Mouse (Mus musculus): ENCODE results near the gene Mcm10.
A peak's percentile ranks its signal among the peaks of the same experiment; 100 is the strongest.

DNA sequence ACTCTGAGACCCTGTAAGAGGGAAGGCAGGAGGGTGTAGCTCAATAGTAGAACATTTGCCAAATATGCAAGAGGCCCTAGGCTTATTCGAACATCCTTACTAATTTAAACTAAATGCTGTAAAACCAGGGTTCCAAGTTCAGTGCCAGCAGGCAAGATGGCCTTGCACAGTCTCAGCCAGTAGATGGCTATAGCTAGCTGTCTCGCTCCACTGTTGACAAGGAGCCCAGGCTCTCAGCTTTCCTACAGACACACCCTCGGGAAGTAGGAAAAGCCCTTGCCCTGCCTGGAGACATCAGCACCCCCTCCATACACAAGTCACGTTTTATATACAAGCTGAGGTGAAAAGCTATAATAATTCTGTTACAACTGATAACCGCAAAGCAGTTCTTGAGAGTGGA, 20.1 kb upstream of the Mcm10 start:
- TF ChIP-seq CTCF (IDR thresholded peaks at IDR 0.05; ENCODE audit: low read depth, low read length), result peak; percentile 46
- no peak for TF ChIP-seq POLR2A (IDR thresholded peaks at IDR 0.05; ENCODE audit: insufficient read depth, low read length)

Data from ES-Bruce4 (cell line).